Mouse (Mus musculus) erythroblast, embryonic 14.5 days (primary cell): Measurements from ENCODE around the gene Brd9.

Experiments
- GATA1 ChIP-seq: IDR thresholded peaks from 2 replicates; pipeline ENCODE4 v1.6.1; 2012; ENCODE audit warnings: low read length, inconsistent platforms, mixed read lengths
- TAL1 ChIP-seq: IDR thresholded peaks from 3 replicates; pipeline ENCODE4 v1.6.1; 2012; ENCODE audit warnings: low read length, inconsistent platforms, mixed read lengths

GRCm38 (mm10) chr13:74009791-74010614 is 72.4 kb downstream of the Brd9 start:
- TF ChIP-seq GATA1 (no peak), TAL1 (no peak)
